Mouse (Mus musculus) kidney, postnatal 36 days (tissue): Measurements from ENCODE around the gene Pde6h.
A peak's percentile ranks its signal among the peaks of the same experiment; 100 is the strongest.
"Not testable (repeated sequence)": the region's sequence is repeated elsewhere in the genome, so short reads cannot be mapped to it uniquely, and the experiment has no call there.

Experiments
- DNase-seq, 2 experiments: peaks; one replicate each; pipeline ENCODE4 v3.0.0; 2021 to 2022; ENCODE audit warnings: mixed read lengths in 2 of 2

The Pde6h gene

GRCm38 (mm10) chr6:136923532-136923931 lies at the start of gene Pde6h:
Gene Pde6h (plus strand): TSS chr6:136923832.
- no peak for DNase-seq

DNA sequence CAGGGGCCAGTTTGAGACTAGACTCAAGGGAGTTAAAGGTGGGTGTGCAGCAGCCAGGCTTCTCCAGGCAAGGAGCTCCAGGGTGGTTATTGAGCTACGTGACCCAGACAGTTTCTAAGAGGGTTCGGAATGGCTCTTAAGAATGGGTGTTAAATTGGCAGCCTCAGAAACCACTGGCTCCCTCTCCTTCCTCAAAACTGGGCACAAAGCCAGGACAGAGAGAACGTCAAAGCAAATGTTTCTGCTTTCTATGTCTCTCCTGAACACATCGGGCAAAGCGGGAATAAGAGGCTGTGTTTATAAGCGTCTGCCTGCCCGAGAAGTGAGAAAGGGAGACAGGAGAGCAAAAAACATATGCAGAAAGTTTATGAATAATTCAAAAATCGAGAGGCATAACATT lies 49.0 kb upstream of the Pde6h start:
- DNase-seq = peak in 1 of 2 experiments; percentile 31

GRCm38 (mm10) chr6:136875670-136876069 lies 48.0 kb upstream of the Pde6h start, which contains the start of gene Mgp:
Gene Mgp (minus strand): TSS chr6:136875823.
- peak in 1 of 2 experiments; percentile 21 for DNase-seq

DNA sequence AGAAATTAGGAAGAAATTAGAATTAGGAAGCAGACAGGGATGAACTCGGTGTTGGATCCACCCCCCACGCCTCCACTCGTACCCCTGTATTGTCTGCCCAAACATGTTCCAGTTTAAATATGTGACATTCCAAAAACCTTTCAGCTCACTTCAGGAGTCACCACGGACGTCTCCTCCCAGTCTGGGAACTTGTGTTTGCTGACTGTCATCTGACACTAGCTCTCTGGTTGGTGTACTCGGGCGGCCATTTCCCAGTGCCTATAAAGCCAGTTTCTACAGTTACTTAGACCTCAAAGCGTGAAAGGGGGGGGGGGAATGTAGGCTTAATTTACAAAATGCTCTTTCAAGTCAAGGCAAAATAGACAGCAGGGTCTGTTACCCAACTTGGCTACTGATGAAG lies 42.0 kb upstream of the Pde6h start:
- no peak for DNase-seq

DNA sequence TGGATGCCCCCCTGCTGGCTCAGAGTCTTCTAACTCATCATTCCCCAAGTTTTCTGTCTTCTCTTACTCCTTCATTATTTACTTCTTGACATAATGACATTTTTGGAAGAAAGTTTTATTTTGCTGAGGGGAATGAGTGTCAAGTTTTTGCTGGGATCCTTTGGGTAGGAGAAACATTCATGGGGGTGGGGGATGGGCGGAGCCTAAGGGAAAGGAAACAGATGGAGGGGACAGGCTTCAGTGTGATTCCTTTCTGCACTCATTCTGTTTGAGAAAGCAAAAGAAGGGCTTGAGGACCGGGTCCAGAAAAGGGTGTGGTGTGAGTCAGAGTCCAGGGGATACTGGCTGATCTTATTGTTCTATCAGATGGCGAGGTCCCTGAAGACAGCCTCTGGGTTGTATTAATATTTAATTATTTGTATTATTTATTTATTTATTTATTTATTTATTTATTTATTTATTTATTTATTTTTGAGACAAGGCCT lies 40.2 kb upstream of the Pde6h start:
- DNase-seq = peak in 1 of 2 experiments; percentile 33

DNA sequence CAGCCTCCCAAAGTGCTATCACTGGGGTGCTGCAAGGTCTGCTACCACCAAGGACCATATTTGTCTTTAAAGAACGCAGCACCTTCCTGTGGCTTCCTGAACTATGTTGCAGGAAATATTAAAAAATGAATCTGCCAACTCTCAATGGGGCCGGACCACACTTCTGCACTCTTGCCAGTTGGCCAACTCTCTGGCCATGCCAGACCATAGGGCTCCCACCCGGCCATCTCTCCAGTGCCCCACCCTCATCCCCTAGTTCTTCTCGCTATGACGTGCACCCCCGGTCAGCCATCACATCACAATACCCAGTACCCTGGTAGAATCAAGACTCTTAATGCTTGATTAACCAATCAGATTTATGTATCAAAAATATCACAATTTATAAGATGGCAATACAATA lies 39.7 kb upstream of the Pde6h start:
- no peak for DNase-seq

DNA sequence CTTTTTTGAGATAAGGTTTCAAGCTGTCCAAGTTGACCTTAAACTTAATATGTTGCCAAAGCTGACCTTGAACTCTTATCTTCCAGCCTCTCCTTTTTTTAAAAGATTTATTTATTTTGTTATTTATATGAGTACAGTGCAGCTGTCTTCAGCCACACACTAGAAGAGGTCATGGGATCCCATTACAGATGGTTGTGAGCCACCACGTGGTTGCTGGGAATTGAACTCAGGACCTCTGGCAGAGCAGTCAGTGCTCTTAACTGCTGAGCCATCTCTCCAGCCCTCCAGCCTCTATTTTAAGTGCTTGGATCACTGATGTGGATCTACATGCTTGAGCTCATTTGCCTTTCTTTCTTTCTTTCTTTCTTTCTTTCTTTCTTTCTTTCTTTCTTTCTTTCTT lies 38.9 kb upstream of the Pde6h start:
- not testable (repeated sequence) for DNase-seq

- DNase-seq = peak; percentile 56 to 78
Observed at GRCm38 (mm10) chr6:136887854-136888253, 35.8 kb upstream of the Pde6h start.

DNA sequence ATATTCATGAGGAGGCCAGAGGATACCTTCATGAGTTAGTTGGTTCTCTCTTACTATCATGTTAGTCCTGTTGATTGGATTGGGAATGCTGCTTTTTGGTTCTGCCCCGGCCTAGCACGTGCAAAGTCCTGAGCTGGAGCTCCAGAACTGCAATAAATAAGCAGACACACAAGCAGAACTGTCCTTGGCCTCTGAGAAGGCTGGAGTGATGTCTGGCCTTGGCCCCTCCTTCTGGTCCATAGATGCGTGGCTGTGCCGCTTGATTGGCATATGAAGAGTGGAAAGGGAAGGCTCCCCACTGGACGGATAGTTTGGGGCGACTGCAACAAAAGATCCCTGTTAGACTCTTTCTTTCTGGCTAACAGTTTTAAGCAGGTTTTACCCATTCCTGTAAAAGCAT lies 34.6 kb upstream of the Pde6h start:
- DNase-seq = no peak

DNA sequence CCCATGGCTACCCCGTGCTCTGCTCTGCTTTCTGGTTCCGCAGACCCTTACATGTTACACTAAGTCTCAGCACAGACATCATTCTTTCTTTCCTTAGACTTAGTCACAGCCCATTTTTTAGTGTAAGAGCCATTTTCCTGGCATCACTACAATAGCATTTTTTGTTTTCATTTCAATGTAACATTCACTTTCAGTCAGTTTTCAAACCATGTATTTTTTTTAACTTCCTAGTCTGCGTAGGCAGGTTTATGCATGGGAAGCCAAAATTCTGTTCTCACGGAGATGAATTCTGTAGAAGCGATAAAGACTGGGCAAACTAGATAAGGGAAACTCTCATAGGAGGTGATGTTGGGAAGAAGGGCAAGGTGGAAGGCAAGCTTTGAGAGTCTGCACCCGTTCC lies 34.1 kb upstream of the Pde6h start:
- DNase-seq = no peak

- DNase-seq = no peak
Observed at GRCm38 (mm10) chr6:136892002-136892401, 31.6 kb upstream of the Pde6h start.

DNA sequence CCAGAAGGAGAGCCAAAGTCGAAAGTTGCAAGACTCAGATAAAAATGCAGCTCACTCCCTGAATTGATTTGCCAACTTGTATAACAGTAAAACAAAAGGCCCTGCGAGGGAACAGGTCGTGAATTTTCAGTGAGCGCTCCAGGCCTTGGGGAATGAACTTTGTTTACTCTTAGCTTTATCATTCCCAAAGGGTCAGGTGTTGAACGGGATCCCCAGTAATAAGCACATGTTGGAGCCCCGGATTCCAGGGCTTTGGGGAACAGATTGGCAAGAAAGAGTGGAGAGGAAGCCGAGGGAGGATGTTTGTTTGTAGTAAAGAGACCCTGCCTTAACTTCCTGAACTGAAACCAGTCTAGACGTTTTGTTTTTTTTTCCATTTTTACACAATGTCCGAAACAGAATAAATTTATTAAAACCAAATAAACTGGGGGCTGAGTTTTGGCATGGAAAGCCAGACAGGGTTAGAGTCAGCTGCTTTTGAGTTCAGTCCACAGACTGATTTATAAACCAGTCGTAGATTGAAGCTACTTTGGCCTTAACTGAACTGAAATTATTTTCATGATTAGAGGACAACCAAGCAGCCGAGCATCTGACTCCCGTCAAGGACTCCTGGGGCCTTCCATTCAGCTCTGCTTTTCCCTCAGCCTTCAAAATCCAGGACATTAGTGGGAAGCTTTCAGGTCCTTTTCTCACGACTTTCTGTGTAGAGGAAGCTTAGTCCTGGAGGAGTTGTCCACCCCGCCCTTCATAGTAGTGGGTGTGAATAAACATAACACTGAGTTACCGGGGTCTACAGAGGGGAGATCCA lies 28.9 kb upstream of the Pde6h start:
- DNase-seq = peak in 1 of 2 experiments; percentile 54

GRCm38 (mm10) chr6:136897789-136898188 lies 25.8 kb upstream of the Pde6h start:
- no peak for DNase-seq

GRCm38 (mm10) chr6:136898222-136898621 lies 25.4 kb upstream of the Pde6h start:
- DNase-seq = peak in 1 of 2 experiments; percentile 23

GRCm38 (mm10) chr6:136898954-136899353 lies 24.7 kb upstream of the Pde6h start:
- DNase-seq = no peak

DNA sequence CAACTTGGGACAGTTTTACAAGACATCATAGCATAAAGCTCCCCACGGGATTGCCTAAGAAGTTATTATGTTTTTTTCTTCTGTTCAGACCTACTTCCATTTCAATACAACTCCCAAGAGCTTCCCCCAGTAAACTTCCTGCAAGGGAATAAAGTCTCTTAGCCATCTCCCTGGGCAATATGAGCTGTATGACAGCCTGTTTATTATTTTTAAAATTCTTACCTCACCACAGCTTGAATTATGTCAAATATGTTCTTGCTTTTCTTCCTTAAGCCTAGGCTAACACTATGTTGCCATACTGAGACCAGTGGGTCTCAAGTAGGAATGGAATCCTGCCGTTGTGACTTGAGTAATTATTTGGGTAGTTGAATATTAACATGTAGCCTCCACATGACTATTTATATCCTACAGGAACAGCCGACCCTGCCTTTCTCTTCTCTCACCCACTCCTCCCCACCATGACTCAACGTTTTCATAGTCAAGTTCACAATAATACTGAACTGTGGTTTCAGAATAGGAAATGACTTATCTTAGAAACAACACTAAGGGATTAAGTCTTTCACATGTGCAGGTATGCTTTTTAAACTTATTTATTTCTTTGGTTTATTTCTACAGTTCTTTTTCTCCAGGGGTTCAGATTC lies 23.1 kb upstream of the Pde6h start:
- DNase-seq = no peak

- DNase-seq = no peak
Observed at GRCm38 (mm10) chr6:136901010-136901409, 22.6 kb upstream of the Pde6h start.

DNA sequence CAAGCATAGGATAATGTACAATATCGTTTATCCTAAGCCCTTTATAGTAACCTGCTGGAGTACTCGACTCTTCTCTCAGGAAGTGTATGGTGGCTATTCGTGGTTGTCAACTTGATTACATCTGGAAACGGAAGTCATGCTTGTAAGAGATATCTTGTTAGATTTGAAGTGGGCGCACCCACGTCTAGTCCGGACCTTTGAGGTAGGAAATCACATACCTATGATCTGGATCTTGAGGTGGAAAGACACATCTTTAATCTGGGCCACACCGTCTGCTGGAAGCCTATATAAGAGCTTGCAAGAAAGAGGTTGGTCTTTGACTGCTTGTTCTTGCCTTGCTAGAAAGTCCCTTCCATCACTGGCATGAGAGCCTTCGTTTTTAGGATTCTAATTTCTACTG lies 21.1 kb upstream of the Pde6h start:
- DNase-seq = no peak

DNA sequence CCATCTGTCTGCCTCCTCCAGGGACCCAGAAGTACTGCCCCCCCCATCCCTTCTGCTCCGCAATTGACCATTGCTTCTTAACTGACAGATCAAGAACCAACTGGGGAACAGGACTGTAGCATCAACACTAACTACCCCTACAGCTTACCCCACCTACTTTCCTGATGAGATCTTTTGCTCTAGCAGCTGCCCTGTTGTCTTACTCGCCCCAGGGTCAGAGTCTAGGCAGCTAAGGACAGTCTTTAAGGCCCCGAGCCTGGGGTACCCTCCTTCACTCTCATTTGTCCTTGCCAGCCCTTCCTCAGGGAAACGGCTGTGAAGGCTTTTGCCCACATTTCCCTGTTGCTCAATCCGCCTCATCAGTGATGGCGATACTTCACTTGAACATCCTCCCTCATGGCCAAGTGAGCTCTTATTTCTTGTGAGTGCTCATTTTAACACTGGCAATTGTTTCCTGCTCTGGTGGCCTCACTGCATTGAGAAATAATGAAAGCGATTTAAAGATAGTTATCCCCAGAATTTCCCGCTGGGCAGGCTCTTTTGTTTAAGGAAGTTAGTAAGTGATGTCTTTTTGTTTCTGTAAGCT lies 19.7 kb upstream of the Pde6h start:
- DNase-seq = no peak

GRCm38 (mm10) chr6:136906283-136906936 lies 17.2 kb upstream of the Pde6h start:
- DNase-seq = no peak

DNA sequence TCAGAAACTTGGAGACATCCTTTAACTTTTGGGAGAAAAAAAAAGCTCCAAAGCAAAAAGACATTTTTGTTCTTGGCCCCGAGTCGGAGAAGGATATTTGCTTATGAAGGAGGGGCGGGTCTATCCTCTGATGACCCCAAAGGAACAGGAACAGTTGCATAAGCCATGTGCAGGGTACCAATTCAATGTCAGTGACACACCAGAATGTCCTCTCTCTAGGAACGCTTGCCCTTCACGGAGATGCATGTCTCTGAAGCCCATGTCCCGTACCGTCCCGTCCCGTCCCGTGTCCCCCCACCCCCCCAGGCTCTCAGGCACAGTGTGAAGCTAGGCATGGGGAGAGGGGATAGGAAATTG lies 16.7 kb upstream of the Pde6h start:
- peak in 1 of 2 experiments; percentile 50 for DNase-seq

DNA sequence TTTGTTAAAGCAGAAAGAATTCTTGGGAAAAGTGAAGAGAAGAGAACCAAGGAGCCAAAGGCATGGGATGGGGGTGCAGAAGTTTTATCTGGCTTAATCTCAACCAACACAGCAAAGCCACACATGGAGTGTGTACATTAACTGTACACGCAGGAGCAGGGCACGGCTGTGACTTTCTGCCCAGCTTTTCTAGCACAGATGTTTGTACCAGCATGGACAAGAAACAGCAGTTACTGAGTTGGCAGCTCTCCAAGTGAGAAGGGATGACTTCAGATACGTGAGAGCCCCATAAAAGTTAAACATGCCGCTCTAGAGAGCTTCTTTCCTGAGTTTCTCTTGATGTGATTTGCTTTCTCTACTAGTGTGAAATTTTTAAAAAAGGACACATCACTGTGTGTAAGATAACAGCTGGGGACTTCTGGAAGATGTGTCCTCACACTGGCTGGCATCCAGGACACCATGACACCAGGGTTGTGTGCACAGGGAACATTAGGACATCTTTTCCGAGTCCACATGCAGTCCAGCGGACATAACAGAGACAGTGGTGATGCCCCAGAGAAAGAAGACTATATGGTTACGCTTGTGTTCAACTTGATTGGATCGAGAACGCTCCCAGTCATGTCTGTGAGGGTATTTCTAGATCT lies 13.3 kb upstream of the Pde6h start:
- DNase-seq = peak; percentile 39
